Mouse (Mus musculus) myocyte (in vitro differentiated cells): ENCODE results near the gene Fndc3b. TPM values are rescaled to one million over a fixed set of nuclear protein-coding genes. Genes with fewer than 3 reads are reported as not detected.
"Not testable (repeated sequence)": the region's sequence is repeated elsewhere in the genome, so short reads cannot be mapped to it uniquely, and the experiment has no call there.

Source experiments
- H3K27me3 ChIP-seq: one replicate; pipeline ENCODE4 v1.6.1; 2011; ENCODE audit not compliant: control insufficient read depth, insufficient read depth, insufficient read length
- H3K36me3 ChIP-seq: one replicate; pipeline ENCODE4 v1.6.1; 2011; ENCODE audit not compliant: control insufficient read depth, insufficient read depth
- H3K4me2 ChIP-seq: one replicate; pipeline ENCODE4 v1.6.1; 2011; ENCODE audit warnings: low read depth, control low read depth
- H3K4me3 ChIP-seq: one replicate; pipeline ENCODE4 v1.5.1; 2011; ENCODE audit warnings: mild to moderate bottlenecking, control low read depth, moderate library complexity
- H3K79me2 ChIP-seq: one replicate; pipeline ENCODE4 v1.6.1; 2011; ENCODE audit not compliant: control insufficient read depth, insufficient read depth
- H3ac ChIP-seq: one replicate; pipeline ENCODE4 v1.6.1; 2011; ENCODE audit not compliant: control insufficient read depth, insufficient read length
- CEBPB ChIP-seq: IDR thresholded peaks from 2 replicates; pipeline ENCODE4 v1.6.1; 2011; ENCODE audit warnings: mild to moderate bottlenecking, moderate library complexity; ENCODE audit not compliant: poor library complexity, insufficient read depth, severe bottlenecking
- E2F4 ChIP-seq: IDR thresholded peaks from one replicate; pipeline ENCODE4 v1.6.1; 2011; ENCODE audit warnings: mild to moderate bottlenecking, control low read depth, moderate library complexity; ENCODE audit not compliant: insufficient read depth
- MAX ChIP-seq: IDR thresholded peaks from one replicate; pipeline ENCODE4 v1.6.1; 2011; ENCODE audit warnings: low read depth, mild to moderate bottlenecking, control low read depth
- MYOD1 ChIP-seq, 3 experiments: IDR thresholded peaks; one replicate each; pipeline ENCODE4 v1.6.1; 2011; ENCODE audit warnings: control low read depth in 2 of 3, low read depth in 2 of 3, mild to moderate bottlenecking in 2 of 3, moderate library complexity in 1 of 3; ENCODE audit not compliant: insufficient read length in 2 of 3, control insufficient read depth in 1 of 3
- MYOG ChIP-seq, 3 experiments: IDR thresholded peaks; one replicate each; pipeline ENCODE4 v1.6.1; 2011; ENCODE audit warnings: control low read depth in 2 of 3, low read depth in 2 of 3, mild to moderate bottlenecking in 2 of 3; ENCODE audit not compliant: insufficient read length in 2 of 3, control insufficient read depth in 1 of 3, insufficient read depth in 1 of 3
- POLR2A ChIP-seq: IDR thresholded peaks from one replicate; pipeline ENCODE4 v1.6.1; 2011; ENCODE audit warnings: low read depth, mild to moderate bottlenecking, control low read depth, moderate library complexity; ENCODE audit not compliant: insufficient read length
- POLR2AphosphoS2 ChIP-seq: IDR thresholded peaks from one replicate; pipeline ENCODE4 v1.6.1; 2011; ENCODE audit warnings: low read depth, control low read depth; ENCODE audit not compliant: insufficient read length
- REST ChIP-seq: IDR thresholded peaks from one replicate; pipeline ENCODE4 v1.6.1; 2011; ENCODE audit warnings: mild to moderate bottlenecking, control low read depth, moderate library complexity; ENCODE audit not compliant: insufficient read depth, insufficient read length
- SRF ChIP-seq: IDR thresholded peaks from one replicate; pipeline ENCODE4 v1.6.1; 2011; ENCODE audit warnings: low read depth; ENCODE audit not compliant: control insufficient read depth, insufficient read length
- TCF12 ChIP-seq: IDR thresholded peaks from one replicate; pipeline ENCODE4 v1.6.1; 2011; ENCODE audit warnings: mild to moderate bottlenecking, control low read depth; ENCODE audit not compliant: poor library complexity, insufficient read depth, severe bottlenecking
- TCF3 ChIP-seq: IDR thresholded peaks from one replicate; pipeline ENCODE4 v1.6.1; 2011; ENCODE audit warnings: low read depth, control low read depth; ENCODE audit not compliant: insufficient read length
- USF1 ChIP-seq: IDR thresholded peaks from one replicate; pipeline ENCODE4 v1.6.1; 2011; ENCODE audit warnings: low read depth, mild to moderate bottlenecking, control low read depth, moderate library complexity
- polyA plus RNA-seq: library from polyadenylated mRNA; unstranded; fragments of >200 nt; fragmentation: generic; extraction: Trizol; gene quantifications from one replicate; pipeline ENCODE4 v1.2.1, GENCODE M21; 2012; ENCODE audit warnings: missing spikeins

Gene Fndc3b
- polyA plus RNA-seq, 1 experiment = 25.8 TPM

- Histone ChIP-seq H3K27me3 (no peaks in the 10 kb centered on the region), H3K79me2 (no peaks in the 10 kb centered on the region), H3K4me2 (no peak overlapping the region), H3K36me3 (peaks cover 31% of the 10 kb centered on the region), H3ac (no peak overlapping the region), H3K4me3 (no peak overlapping the region)
- no peak for TF ChIP-seq E2F4
- no peak for TF ChIP-seq SRF
- no peak for TF ChIP-seq POLR2A
- TF ChIP-seq MYOG (IDR thresholded peaks at IDR 0.05; ENCODE audit: control insufficient read depth in 1 of 3, insufficient read depth in 1 of 3, insufficient read length in 2 of 3, low read depth in 2 of 3) = no peak
- no peak for TF ChIP-seq CEBPB
- no peak for TF ChIP-seq POLR2AphosphoS2
- TF ChIP-seq REST = no peak
- TF ChIP-seq USF1 = no peak
These were observed 292.5 kb downstream of the Fndc3b start for GRCm38 (mm10) chr3:27418602-27419001.

GRCm38 (mm10) chr3:27416786-27417185, 294.3 kb downstream of the Fndc3b start:
- H3K27me3 ChIP-seq = no peaks in the 10 kb centered on the region
- no peak overlapping the region for H3K4me3 ChIP-seq
- TF ChIP-seq MYOG (IDR thresholded peaks at IDR 0.05; ENCODE audit: control insufficient read depth in 1 of 3, insufficient read depth in 1 of 3, insufficient read length in 2 of 3, low read depth in 2 of 3) (no peak), POLR2AphosphoS2 (no peak), E2F4 (no peak), USF1 (no peak), MYOD1 (IDR thresholded peaks at IDR 0.05; ENCODE audit: control insufficient read depth in 1 of 3, insufficient read length in 2 of 3, low read depth in 2 of 3) (no peak), TCF12 (no peak), MAX (no peak), CEBPB (no peak), SRF (no peak), REST (no peak), TCF3 (no peak), POLR2A (no peak)
- no peaks in the 10 kb centered on the region for H3K79me2 ChIP-seq
- H3K36me3 ChIP-seq = peaks cover 25% of the 10 kb centered on the region
- H3K4me2 ChIP-seq = no peak overlapping the region
- no peak overlapping the region for H3ac ChIP-seq

- H3ac ChIP-seq = no peak overlapping the region
- TF ChIP-seq SRF (no peak), POLR2AphosphoS2 (peak; percentile 58)
- no peak overlapping the region for H3K4me3 ChIP-seq
- peaks cover 17% of the 10 kb centered on the region for H3K36me3 ChIP-seq
- no peak overlapping the region for H3K4me2 ChIP-seq
- no peaks in the 10 kb centered on the region for H3K79me2 ChIP-seq
- H3K27me3 ChIP-seq = no peaks in the 10 kb centered on the region
These were observed 297.5 kb downstream of the Fndc3b start for GRCm38 (mm10) chr3:27413566-27413965.

GRCm38 (mm10) chr3:27411286-27411685, 299.8 kb downstream of the Fndc3b start:
- no peak for TF ChIP-seq POLR2A
- TF ChIP-seq MYOG (IDR thresholded peaks at IDR 0.05; ENCODE audit: control insufficient read depth in 1 of 3, insufficient read depth in 1 of 3, insufficient read length in 2 of 3, low read depth in 2 of 3) = no peak
- no peak for TF ChIP-seq MAX
- TF ChIP-seq REST = no peak
- no peak for TF ChIP-seq SRF
- no peak for TF ChIP-seq TCF12
- no peak for TF ChIP-seq E2F4
- TF ChIP-seq POLR2AphosphoS2 = no peak
- TF ChIP-seq MYOD1 (IDR thresholded peaks at IDR 0.05; ENCODE audit: control insufficient read depth in 1 of 3, insufficient read length in 2 of 3, low read depth in 2 of 3) = no peak
- no peak for TF ChIP-seq USF1
- no peak for TF ChIP-seq TCF3
- no peak for TF ChIP-seq CEBPB
- H3K36me3 ChIP-seq = no peaks in the 10 kb centered on the region
- H3K27me3 ChIP-seq = no peaks in the 10 kb centered on the region
- no peaks in the 10 kb centered on the region for H3K79me2 ChIP-seq
- no peak overlapping the region for H3ac ChIP-seq
- H3K4me3 ChIP-seq = no peak overlapping the region
- no peak overlapping the region for H3K4me2 ChIP-seq

GRCm38 (mm10) chr3:27408564-27408963, 302.5 kb downstream of the Fndc3b start:
- H3K4me3 ChIP-seq = no peak overlapping the region
- H3K27me3 ChIP-seq = no peaks in the 10 kb centered on the region
- H3K36me3 ChIP-seq = no peaks in the 10 kb centered on the region
- H3K79me2 ChIP-seq = no peaks in the 10 kb centered on the region
- H3ac ChIP-seq = no peak overlapping the region
- TF ChIP-seq MYOD1 (IDR thresholded peaks at IDR 0.05; ENCODE audit: control insufficient read depth in 1 of 3, insufficient read length in 2 of 3, low read depth in 2 of 3) = no peak
- no peak overlapping the region for H3K4me2 ChIP-seq

- no peak for TF ChIP-seq MYOD1 (IDR thresholded peaks at IDR 0.05; ENCODE audit: control insufficient read depth in 1 of 3, insufficient read length in 2 of 3, low read depth in 2 of 3)
- TF ChIP-seq TCF12 = no peak
- TF ChIP-seq E2F4 = no peak
- no peak for TF ChIP-seq MYOG (IDR thresholded peaks at IDR 0.05; ENCODE audit: control insufficient read depth in 1 of 3, insufficient read depth in 1 of 3, insufficient read length in 2 of 3, low read depth in 2 of 3)
- no peak for TF ChIP-seq POLR2A
- TF ChIP-seq CEBPB = no peak
- TF ChIP-seq USF1 = no peak
- TF ChIP-seq TCF3 = no peak
- TF ChIP-seq POLR2AphosphoS2 = no peak
- no peak for TF ChIP-seq MAX
- Histone ChIP-seq H3ac (no peak overlapping the region), H3K79me2 (no peaks in the 10 kb centered on the region), H3K27me3 (peaks cover 1% of the 10 kb centered on the region), H3K36me3 (no peaks in the 10 kb centered on the region), H3K4me2 (no peak overlapping the region), H3K4me3 (no peak overlapping the region)
These were observed 304.7 kb downstream of the Fndc3b start for GRCm38 (mm10) chr3:27406440-27406839.

- H3K36me3 ChIP-seq, H3K4me3 ChIP-seq, H3K4me2 ChIP-seq, H3ac ChIP-seq, H3K79me2 ChIP-seq, H3K27me3 ChIP-seq: not testable (repeated sequence)
These were observed 310.1 kb downstream of the Fndc3b start for GRCm38 (mm10) chr3:27400996-27401395.
